Mouse (Mus musculus): ENCODE data around the gene Nrd1. TPM values are rescaled to one million over a fixed set of nuclear protein-coding genes. Genes with fewer than 3 reads are reported as not detected.

Gene Nrd1
- total RNA-seq, 2 experiments from 2014 or later, result 126 to 140 TPM

DNA sequence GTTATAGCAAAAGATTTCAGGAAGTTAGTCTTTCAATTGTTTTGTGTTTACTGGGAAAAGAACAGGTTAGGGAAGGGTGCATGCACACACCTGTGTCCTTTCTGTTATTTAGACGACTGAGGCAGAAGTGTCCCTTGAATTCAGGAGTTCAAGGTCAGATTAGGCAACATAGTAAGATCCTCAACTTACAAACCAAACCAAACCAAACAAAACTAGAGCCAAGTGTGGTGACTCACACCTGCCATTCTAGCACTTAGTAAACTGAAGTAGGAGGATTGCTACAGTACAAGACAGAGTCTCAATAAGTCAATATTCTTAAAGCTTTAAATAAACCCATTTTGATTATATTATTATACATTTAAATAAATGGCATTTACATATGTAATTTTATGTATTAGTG is 21.5 kb downstream of the Nrd1 start:
- no peak for DNase-seq (ENCODE audit: low spot score in 2 of 2)

DNA sequence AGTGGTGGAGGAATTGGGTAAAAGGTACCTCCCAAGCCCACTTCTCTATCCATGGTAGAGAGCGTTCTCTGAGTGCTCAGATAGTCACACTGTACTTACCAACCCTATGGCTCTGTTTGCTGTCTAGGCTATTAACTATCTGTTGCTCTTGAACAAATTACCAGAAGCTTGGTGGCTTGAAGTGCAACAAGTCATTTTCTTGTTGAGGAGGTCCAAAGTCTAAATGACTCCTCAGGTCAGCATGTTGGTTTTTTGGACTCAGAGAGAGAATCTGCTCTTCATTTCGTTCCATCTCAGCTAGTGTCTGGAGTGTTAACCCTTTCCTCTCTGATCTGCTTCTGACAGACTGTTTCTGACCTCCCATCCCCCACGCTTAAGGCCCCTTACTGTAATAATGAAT is 24.6 kb downstream of the Nrd1 start:
- no peak for DNase-seq (ENCODE audit: low spot score in 2 of 2)

DNA sequence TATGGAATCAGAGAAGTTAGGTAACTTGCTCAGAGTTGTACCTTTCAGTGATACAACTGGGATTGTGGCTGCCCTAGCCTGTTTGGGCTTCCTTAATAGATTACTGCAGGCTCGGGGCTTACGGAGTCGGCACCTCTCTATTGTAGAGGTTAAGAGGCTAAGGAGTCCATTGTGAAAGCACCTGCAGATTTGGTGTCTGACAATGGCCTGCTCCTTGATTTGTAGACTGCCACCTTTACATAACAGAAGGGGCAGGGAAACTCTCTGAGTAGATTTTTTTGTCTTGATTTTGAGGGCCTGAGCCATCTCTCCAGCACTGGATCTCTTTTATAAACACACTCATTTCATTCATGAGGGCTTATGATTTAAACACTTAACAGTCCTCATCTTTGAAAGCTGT is 26.1 kb downstream of the Nrd1 start:
- DNase-seq (ENCODE audit: low spot score in 2 of 2), result no peak

DNA sequence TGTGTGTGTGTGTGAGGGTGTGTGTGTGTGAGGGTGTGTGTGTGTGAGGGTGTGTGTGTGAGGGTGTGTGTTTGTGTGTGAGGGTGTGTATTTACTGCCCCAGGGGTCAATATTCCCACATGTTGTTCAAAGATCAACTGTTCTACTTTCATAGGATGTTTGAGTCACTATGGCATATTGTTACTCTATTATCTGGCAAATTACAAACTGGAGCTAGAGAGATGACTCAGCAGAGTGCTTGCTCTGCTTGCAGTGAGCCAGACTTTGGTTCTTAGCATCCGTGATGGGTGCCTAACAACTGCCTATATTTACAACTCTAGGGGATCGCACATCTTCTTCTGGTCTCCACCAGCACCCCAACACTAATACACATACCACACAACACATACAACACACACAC is 29.4 kb downstream of the Nrd1 start:
- no peak for DNase-seq (ENCODE audit: low spot score in 2 of 2)

DNA sequence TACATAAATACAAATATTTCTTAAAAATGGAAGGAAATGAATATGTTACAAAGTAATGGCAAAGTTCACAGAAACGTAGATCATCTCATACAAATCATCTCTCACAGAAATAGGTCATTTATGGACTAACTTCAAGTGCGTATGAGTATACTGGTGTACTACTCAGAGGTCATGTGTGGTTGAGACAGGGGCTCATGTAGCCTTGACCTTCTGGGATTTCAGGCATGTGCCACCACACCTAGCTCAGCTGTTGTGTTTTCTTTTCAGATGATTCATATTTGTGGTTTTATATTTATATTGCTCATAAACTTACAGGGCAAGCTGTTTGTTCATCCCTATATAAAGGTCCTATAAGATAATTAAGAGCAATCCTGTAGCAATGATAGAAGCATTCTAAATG is 29.8 kb downstream of the Nrd1 start:
- DNase-seq (ENCODE audit: low spot score in 2 of 2), result no peak

DNA sequence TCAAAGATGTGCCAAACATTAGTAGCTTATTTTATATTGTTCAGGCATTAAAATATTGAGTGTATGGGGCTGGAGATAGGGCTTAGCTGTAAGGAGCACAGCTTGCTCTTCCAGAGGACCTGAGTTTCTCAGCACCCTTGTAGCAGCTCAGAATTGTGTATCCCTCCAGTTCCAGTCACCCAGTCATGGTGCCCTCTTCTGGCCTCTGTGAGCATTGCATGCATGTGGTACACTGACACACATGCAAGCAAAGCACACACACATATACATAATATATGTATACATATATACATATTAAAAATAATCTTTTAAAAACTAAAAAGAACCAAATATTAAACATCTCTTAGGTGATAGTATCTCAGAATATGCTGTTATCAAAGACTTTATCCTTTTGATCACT is 35.9 kb downstream of the Nrd1 start:
- DNase-seq (ENCODE audit: low spot score in 2 of 2), result no peak

DNA sequence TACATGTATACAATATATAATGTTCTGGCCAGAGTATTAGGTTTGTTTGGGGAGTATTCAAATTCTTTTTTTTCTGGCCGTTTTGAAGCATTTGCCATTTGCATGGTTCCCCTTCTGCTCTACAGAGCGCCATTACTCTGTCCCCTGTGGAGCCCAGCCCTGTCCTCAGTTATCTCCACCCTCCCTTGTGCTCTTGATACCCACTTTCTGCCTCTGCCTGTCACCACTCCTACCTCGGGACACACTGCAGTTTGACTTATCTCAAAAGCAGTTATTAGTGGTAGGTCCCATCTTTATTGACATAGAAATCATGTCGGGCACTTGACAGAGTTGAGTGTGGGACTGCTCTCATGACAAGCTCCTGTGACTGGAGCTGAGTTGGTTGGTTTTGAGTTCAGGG is 42.3 kb downstream of the Nrd1 start:
- DNase-seq (ENCODE audit: low spot score in 2 of 2), result no peak

DNA sequence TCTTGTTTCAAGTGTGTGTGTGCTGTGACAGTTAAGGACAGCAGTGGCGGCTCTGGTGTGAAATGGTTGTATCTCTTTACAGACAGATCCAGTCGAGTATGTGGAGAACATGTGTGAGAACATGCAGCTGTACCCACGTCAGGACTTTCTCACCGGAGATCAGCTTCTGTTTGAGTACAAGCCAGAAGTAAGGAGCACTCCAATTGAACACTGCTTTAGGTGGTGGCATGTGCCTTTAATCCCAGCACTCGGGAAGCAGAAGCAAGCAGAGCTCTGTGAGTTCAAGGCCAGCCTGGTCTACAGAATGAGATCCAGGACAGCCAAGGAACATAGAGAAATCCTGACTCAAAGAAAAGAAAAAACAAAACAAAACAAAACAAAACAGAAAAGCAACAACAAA is 42.8 kb downstream of the Nrd1 start:
- no peak for DNase-seq (ENCODE audit: low spot score in 2 of 2)

DNA sequence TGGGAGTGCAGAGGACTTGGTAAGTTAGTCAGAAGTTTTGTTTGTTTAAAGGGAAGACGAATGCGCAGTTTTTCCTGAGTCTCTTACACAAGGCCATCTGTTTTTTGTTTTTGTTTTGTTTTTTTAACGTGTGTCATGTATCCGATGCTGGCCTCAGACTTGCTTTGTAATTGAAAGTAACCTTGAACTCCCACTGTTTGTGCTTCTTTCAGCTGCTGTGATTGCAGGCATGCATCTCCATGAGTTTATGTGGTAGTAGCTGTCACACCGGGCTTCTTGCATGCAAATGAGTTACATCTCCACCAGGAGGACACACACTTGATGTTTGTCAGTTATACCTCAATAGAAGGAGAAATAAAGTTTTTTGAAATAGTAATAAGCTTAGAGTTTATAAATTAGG is 43.3 kb downstream of the Nrd1 start:
- no peak for DNase-seq (ENCODE audit: low spot score in 2 of 2)

DNA sequence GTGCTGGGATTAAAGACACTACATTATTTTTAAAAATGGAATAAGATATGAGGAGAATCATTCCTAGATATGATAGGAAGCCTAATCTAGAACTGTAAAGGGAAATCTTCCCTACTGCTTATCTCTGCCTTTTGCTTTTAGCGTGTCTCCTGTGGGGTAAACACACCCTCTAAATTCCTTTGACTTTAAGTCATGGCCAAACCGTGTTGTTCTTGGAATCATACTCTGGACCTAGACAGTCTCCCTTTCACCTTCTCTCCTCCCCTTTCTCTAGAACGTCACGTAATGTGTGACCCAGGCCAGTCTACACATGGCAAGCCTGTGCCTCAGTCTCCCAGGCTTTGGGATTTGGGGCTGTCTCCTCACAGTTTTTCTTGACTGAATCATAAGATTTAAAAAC is 47.8 kb downstream of the Nrd1 start:
- no peak for DNase-seq (ENCODE audit: low spot score in 2 of 2)

DNA sequence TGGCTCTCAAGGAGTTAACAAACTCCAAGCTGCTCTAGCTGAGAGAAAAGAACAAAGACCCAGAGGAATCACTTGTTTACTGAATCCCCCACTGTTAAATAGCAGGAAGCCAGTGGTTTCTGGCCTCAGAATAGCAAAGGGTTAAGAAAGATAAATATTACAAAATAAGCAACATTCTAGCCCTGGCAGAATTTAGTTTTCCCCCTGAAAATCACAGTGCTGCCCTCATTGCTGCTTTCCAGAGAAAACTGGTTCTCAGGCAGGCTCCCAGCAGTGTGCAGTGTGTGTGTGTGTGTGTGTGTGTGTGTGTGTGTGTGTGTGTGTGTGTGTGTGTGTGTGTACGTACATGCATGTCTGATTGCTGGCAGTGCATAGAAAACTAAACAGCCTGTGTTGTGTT is 51.8 kb downstream of the Nrd1 start:
- DNase-seq (ENCODE audit: low spot score in 2 of 2), result no peak

DNA sequence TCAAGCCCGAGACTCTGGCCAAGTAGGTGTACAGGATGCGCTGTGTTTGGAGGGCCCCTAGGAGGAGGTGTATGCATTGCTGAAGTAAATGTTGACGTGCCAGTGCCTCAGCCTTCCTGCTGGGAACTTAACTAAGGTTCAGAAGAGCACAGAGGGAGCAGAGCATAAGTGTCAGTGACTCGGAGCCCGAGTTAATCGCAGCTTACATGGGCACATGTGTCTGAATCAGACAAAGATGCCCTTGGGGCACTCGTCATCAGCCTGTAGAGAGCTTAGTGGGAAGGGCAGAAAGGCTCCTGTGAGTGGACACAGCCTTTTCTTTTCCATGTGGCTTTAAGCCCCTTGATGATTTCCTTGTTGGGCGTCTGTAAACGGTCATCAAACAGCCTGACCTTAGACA is 53.5 kb downstream of the Nrd1 start:
- DNase-seq (ENCODE audit: low spot score in 2 of 2), result no peak

DNA sequence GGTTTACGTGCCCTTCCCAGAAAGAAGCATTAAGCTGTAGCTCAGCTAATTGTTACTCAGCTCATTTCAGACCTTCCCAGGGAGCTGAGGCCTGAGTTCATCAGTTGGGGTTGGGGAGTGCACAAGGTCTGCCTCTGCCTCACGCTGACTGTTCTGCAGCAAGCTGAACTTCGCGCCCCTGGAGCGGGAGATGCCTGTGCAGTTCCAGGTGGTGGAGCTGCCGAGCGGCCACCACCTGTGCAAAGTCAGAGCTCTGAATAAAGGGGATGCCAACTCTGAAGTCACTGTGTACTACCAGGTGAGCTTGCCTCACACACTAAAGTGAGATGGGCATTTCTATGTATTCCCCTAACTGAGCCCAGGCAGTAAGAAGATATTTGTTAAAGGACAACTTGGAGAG is 55.9 kb downstream of the Nrd1 start:
- no peak for DNase-seq (ENCODE audit: low spot score in 2 of 2)

DNA sequence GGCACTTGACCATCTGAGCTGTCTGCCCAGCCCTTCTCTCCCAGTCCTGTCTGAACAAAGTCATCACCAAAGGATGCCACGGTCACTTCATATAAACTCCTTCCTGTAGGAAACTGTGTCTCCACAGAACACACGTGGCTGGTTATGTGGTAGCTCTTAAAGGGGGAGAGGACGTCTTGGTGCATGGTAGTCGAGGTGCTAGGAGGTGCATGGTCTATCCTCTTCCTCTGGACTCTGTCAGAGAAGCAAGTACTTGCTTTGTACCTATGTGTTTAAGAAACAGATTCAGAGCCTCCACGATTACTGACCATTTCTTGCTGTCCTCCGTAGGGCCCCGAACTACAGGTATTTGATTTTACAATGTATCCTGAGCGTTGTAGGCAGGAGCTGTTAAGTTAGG is 57.2 kb downstream of the Nrd1 start:
- DNase-seq (ENCODE audit: low spot score in 2 of 2), result no peak

DNA sequence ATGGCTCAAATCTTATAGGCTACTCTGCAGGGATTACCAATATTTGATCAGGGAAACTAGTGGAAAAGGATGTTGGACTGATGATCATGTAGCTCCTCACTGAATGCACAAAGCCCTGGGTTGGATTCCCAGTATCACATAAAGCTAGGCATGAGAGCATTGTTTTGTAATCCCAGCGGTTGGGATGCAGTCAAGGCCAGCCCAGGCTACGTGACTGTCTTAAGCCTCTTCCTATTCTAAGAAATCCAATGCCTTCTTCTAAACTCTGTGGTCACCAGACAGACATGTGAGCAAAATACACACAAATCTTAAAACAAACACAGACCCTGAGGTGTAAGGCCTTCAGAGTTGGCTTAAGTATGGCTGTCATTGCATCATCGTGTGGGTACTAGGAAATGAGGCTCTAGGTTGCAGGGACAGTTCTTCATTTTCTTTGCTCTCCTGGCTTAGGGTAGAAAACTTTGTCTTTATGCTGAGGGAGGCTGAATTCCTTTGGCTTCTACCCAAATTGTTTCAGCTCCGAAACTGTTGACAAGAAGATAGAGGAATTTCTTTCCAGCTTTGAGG is 58.9 kb downstream of the Nrd1 start:
- no peak for DNase-seq (ENCODE audit: low spot score in 2 of 2)

DNA sequence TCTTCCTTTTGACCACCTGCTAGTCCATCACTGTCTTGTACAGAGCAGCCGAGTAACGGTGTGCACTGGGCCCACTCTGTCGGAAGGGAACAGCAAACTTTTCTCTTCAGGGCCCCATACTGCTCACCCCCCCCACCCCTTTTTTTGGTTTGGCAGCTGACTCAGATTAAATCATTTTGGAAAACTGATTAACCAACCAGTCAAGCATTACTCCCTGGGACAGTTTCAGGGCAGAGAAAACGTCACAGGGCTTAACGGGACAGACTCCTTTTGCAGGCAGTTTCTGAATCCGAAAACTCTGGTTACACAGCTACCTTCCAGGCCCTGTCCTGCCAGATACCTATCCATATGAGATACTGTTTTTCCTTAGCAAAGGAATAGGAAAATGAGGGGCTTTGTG is 64.5 kb downstream of the Nrd1 start:
- no peak for DNase-seq (ENCODE audit: low spot score in 2 of 2)

DNA sequence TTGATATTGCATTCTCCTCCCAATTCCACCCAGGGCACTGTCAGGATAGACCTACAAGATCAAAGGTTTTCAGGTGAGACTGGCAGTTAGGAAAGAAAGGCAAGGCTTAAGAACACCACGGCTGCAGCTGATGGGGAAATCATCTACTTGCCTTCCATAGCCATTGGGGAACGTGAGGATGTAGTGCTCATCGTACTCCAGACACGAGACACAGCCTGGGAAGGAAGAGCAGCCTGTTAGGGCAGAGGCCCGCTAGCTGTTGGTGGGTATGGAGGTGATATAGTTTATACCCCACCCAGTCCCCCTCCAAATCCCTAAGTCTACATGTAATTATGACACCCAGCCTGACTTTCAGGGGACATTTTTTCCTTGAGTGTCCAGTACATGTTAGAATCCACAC is 65.3 kb downstream of the Nrd1 start:
- DNase-seq (ENCODE audit: low spot score in 2 of 2), result no peak

DNA sequence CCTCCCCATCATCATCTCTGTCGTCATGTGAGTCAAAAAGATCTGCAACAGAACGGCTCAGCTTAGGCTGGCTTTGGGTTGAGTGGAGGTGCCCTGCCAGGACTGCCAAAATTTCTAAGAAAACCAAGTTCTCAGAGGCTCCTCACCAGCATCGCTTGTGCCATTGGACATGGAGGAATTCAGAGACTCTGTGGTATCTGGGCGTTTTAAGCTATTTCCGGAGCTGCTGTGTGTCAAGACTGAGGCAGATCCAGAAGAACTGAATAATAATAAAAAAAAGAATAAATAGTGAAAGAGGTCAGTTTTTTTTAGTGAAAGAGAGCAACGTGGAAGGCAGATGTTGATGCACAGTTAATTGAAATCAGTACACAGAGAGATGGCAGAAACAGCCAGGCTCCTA is 72.4 kb downstream of the Nrd1 start:
- no peak for DNase-seq (ENCODE audit: low spot score in 2 of 2)

DNA sequence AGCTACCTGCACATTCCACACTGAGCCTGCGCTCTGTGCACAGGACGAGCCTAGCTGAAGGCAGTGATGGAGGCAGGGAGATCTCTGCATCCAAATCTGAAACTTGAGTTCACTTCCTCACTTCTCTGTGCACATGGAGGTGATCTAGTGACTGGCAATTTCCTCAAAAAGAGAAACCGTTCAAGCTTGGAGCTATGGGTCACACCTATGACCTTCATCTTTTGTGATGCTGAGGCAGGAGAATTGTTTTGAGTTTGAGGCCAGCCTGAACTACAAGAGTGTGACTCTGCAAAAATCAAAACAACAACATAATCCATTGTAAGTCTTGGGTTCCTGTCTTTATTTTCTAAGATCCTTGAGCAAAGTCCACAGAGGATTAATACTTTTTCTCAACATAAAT is 72.8 kb downstream of the Nrd1 start:
- no peak for DNase-seq (ENCODE audit: low spot score in 2 of 2)

DNA sequence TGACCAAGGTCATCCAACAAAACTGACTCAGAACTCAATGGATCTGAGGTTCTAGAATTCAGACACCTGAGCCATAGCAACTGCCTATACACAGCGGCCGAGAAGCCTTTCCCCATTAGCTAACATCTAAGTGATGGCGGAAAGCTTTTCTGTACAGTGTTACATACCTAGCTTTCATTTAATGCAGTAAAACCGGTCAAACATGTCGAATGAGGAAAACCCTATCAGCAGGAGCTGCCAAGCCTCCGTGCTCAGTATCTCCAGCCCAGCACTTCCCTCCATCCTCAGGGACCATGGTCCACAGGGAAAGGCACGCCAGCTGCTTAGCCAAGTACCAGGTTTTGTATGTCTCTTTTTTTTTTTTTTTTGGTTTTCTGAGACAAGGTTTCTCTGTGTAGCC is 78.5 kb downstream of the Nrd1 start:
- DNase-seq (ENCODE audit: low spot score in 2 of 2), result no peak

DNA sequence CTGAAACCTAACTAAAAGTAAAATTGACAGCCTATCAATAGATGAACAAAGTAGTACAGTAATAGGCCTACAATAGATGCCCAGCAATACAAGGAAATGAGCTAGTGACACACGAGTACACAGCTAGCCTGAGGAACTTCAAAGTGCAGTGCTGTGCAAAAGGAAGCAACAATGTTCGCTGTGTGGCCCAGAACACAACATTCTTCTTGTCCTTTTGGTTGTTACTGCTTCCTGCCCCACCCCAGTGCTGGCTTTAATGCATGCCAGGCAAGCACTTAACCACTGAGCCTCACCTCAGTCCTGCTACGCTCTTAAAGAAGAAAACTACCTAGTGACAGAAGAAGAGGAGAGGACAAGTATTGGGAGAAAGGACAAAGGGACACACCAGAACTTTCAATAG is 79.2 kb downstream of the Nrd1 start:
- DNase-seq (ENCODE audit: low spot score in 2 of 2), result no peak

DNA sequence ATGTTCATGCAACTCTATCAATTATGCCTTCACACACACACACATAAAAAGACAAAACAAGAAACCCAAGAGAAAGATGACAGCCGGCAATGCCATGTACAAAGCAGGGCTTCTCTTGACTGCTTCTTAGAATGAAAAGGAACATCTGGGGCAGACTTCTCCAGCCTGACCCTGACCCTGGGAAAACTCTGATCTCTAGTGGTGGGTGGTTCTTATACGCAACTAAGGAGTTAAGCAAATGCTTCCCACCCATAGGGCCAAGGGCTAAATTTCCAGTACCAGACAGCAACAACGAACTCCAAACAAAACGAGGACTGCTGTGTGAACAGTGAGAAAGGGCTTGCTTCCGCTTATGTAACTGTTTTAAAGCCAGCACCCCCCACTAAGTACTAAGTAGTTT is 79.7 kb downstream of the Nrd1 start:
- DNase-seq (ENCODE audit: low spot score in 2 of 2), result no peak

DNA sequence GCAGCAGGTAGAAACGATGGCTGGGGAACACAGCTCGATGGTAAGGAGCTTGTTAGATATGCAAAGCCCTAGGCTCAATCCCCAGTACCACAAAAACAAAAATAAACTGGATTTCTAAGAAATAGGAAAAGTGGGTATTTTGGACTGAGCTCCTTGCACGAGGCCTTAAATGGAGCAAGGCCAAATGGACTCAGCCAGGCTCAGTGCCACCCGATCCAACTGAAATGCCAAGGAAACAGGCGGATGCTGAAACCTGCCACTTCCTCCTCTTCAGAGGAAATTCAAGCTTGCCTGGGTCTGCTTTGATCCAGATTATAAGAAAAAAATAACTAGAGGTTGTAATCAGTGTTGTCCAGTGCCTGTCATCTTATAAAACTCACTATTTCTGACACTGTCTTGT is 88.7 kb downstream of the Nrd1 start:
- no peak for DNase-seq (ENCODE audit: low spot score in 2 of 2)

DNA sequence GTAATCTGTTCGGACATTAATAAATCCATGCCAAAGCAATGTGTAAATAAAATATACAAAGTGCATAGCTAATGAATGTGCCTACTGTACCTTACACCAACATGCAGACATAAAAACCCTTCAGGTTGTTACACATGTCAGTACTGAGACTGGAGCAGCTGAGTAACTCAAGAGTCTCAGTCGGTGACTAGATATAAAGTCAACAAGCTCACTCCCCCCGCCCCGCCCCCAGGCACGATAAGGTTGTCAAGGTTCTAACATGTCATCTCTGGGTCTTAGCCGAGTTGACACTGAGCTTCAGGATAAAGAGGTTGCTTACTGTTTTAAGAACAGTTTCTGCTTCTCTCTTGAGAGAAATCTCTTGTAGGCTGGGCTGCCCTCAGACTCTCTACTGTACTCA is 89.5 kb downstream of the Nrd1 start:
- DNase-seq (ENCODE audit: low spot score in 2 of 2), result no peak
